Mouse (Mus musculus) neural tube, embryonic 12.5 days (tissue): ENCODE results near the gene F13a1. TPM values are rescaled to one million over a fixed set of nuclear protein-coding genes. Genes with fewer than 3 reads are reported as not detected.

Source experiments
- ATAC-seq: fragments of 200-750 bp; cut with Nextera tagmentation; 2 replicates; pipeline ENCODE4 v1.8.0; 2017; ENCODE audit warnings: low read depth, mild to moderate bottlenecking, moderate TSS enrichment, moderate library complexity; ENCODE audit not compliant: low FRiP score
- H3K27ac ChIP-seq: fragments of 300-500 bp; sonication (generic); 2 replicates; pipeline ENCODE4 v1.5.1; 2016
- H3K27me3 ChIP-seq: fragments of 300-500 bp; sonication (generic); replicated peaks from 2 replicates; pipeline ENCODE4 v1.6.1; 2016; ENCODE audit warnings: mild to moderate bottlenecking
- H3K36me3 ChIP-seq: fragments of 300-500 bp; sonication (generic); 2 replicates; pipeline ENCODE4 v1.6.1; 2016; ENCODE audit warnings: mild to moderate bottlenecking
- H3K4me1 ChIP-seq: fragments of 300-500 bp; sonication (generic); 2 replicates; pipeline ENCODE4 v1.6.1; 2016
- H3K4me2 ChIP-seq: fragments of 300-500 bp; sonication (generic); replicated peaks from 2 replicates; pipeline ENCODE4 v1.6.1; 2016; ENCODE audit warnings: mild to moderate bottlenecking
- H3K4me3 ChIP-seq: fragments of 300-500 bp; sonication (generic); 2 replicates; pipeline ENCODE4 v1.5.1; 2016
- H3K9ac ChIP-seq: fragments of 300-500 bp; sonication (generic); 2 replicates; pipeline ENCODE4 v1.6.1; 2016; ENCODE audit warnings: mild to moderate bottlenecking
- H3K9me3 ChIP-seq: fragments of 300-500 bp; sonication (generic); 2 replicates; pipeline ENCODE4 v1.6.1; 2016; ENCODE audit warnings: mild to moderate bottlenecking
- WGBS: fragments of 180-500 bp; shearing (Covaris S2); methylation state at CpG from one replicate; pipeline ENCODE4 v1.1.7; 2016; 5-methylcytosine and 5-hydroxymethylcytosine counted together
- polyA plus RNA-seq: library from polyadenylated mRNA; unstranded; fragments of >200 nt; fragmentation: Nextera tagmentation; extraction: Ambion mirVana; gene quantifications from 2 replicates; pipeline ENCODE4 v1.2.1, GENCODE M21; 2016

Gene F13a1
- 7.8 and 8.6 TPM in 2 replicates for polyA plus RNA-seq

GRCm38 (mm10) chr13:37050126-37050525 is at the start of gene F13a1:
F13a1 (minus strand) TSS chr13:37050244.
- no peak for ATAC-seq
- Histone ChIP-seq H3K4me1 (no peaks in the 10 kb centered on the region), H3K27me3 (no peaks in the 10 kb centered on the region), H3K4me2 (no peak within 1 kb of the TSS), H3K9me3 (no peaks in the 10 kb centered on the region), H3K9ac (no peak within 1 kb of the TSS), H3K27ac (no peak within 1 kb of the TSS), H3K4me3 (no peak within 1 kb of the TSS), H3K36me3 (no peaks in the 10 kb centered on the region)
- 74% methylated on average over 3 of the region's 3 CpGs for WGBS

- Histone ChIP-seq H3K4me2 (no peak overlapping the region), H3K4me3 (no peak overlapping the region), H3K27me3 (no peaks in the 10 kb centered on the region), H3K9ac (no peak overlapping the region), H3K27ac (no peak overlapping the region), H3K36me3 (no peaks in the 10 kb centered on the region), H3K4me1 (no peaks in the 10 kb centered on the region), H3K9me3 (no peaks in the 10 kb centered on the region)
- ATAC-seq: no peak
- 97% methylated on average over 1 of the region's 1 CpGs for WGBS
Observed at GRCm38 (mm10) chr13:37091620-37092019, 41.6 kb upstream of the F13a1 start.

GRCm38 (mm10) chr13:37089104-37089503 is 39.1 kb upstream of the F13a1 start:
- no peak for ATAC-seq
- Histone ChIP-seq H3K9ac (no peak overlapping the region), H3K36me3 (no peaks in the 10 kb centered on the region), H3K4me3 (no peak overlapping the region), H3K27ac (no peak overlapping the region), H3K9me3 (no peaks in the 10 kb centered on the region), H3K27me3 (no peaks in the 10 kb centered on the region), H3K4me1 (no peaks in the 10 kb centered on the region), H3K4me2 (no peak overlapping the region)
- 73% methylated on average over 6 of the region's 6 CpGs for WGBS

GRCm38 (mm10) chr13:37081506-37082241 is 31.6 kb upstream of the F13a1 start:
- Histone ChIP-seq H3K9ac (no peak overlapping the region), H3K4me2 (no peak overlapping the region; the same call in 1 of the 2 replicates), H3K9me3 (no peaks in the 10 kb centered on the region), H3K4me1 (no peaks in the 10 kb centered on the region), H3K4me3 (no peak overlapping the region), H3K27ac (no peak overlapping the region), H3K27me3 (no peaks in the 10 kb centered on the region), H3K36me3 (no peaks in the 10 kb centered on the region)
- WGBS: 63% methylated on average over 13 of the region's 13 CpGs
- ATAC-seq: no peak

- no peak for ATAC-seq
- 90% methylated on average over 3 of the region's 3 CpGs for whole genome bisulfite sequencing
- no peak overlapping the region for H3K27ac ChIP-seq
Observed at GRCm38 (mm10) chr13:37071390-37071789, 21.3 kb upstream of the F13a1 start.

GRCm38 (mm10) chr13:37070824-37071223 is 20.8 kb upstream of the F13a1 start:
- 84% methylated on average over 4 of the region's 4 CpGs for WGBS
- no peak overlapping the region for H3K27ac ChIP-seq
- ATAC-seq: no peak

More at GRCm38 (mm10) chr13:37071390-37071789, 21.3 kb upstream of the F13a1 start:
- H3K4me3 ChIP-seq: no peak overlapping the region
- H3K9ac ChIP-seq: no peak overlapping the region
- H3K4me1 ChIP-seq: no peaks in the 10 kb centered on the region
- H3K4me2 ChIP-seq: no peak overlapping the region
- H3K9me3 ChIP-seq: no peaks in the 10 kb centered on the region
- no peaks in the 10 kb centered on the region for H3K36me3 ChIP-seq
- H3K27me3 ChIP-seq: no peaks in the 10 kb centered on the region

GRCm38 (mm10) chr13:37060810-37061209 is 10.8 kb upstream of the F13a1 start:
- Histone ChIP-seq H3K4me2 (no peak overlapping the region), H3K9me3 (no peaks in the 10 kb centered on the region), H3K27me3 (no peaks in the 10 kb centered on the region), H3K36me3 (no peaks in the 10 kb centered on the region), H3K9ac (no peak overlapping the region), H3K4me1 (no peaks in the 10 kb centered on the region), H3K4me3 (no peak overlapping the region), H3K27ac (no peak overlapping the region)
- ATAC-seq: no peak
- WGBS: 70% methylated on average over 5 of the region's 5 CpGs

More at GRCm38 (mm10) chr13:37070824-37071223, 20.8 kb upstream of the F13a1 start:
- no peaks in the 10 kb centered on the region for H3K36me3 ChIP-seq
- H3K4me1 ChIP-seq: no peaks in the 10 kb centered on the region
- no peaks in the 10 kb centered on the region for H3K27me3 ChIP-seq
- H3K4me2 ChIP-seq: no peak overlapping the region
- H3K4me3 ChIP-seq: no peak overlapping the region
- no peak overlapping the region for H3K9ac ChIP-seq
- no peaks in the 10 kb centered on the region for H3K9me3 ChIP-seq

- H3K36me3 ChIP-seq: no peaks in the 10 kb centered on the region
- H3K9ac ChIP-seq: no peak overlapping the region
- no peak overlapping the region for H3K27ac ChIP-seq
- H3K4me2 ChIP-seq: no peak overlapping the region
- no peaks in the 10 kb centered on the region for H3K4me1 ChIP-seq
- no peak for ATAC-seq
- 88% methylated on average over 7 of the region's 7 CpGs for WGBS
- H3K9me3 ChIP-seq: no peaks in the 10 kb centered on the region
- H3K4me3 ChIP-seq: no peak overlapping the region
- H3K27me3 ChIP-seq: no peaks in the 10 kb centered on the region
Observed at GRCm38 (mm10) chr13:37056662-37057061, 6.6 kb upstream of the F13a1 start.

- H3K27me3 ChIP-seq: no peaks in the 10 kb centered on the region
- H3K9me3 ChIP-seq: no peaks in the 10 kb centered on the region
- H3K9ac ChIP-seq: no peak overlapping the region
- no peak overlapping the region for H3K27ac ChIP-seq
- no peak for ATAC-seq
- H3K4me3 ChIP-seq: no peak overlapping the region
- WGBS: 85% methylated on average over 2 of the region's 2 CpGs
- no peaks in the 10 kb centered on the region for H3K4me1 ChIP-seq
- no peak overlapping the region for H3K4me2 ChIP-seq
- no peaks in the 10 kb centered on the region for H3K36me3 ChIP-seq
Observed at GRCm38 (mm10) chr13:37049631-37050030, 413 bp downstream of the F13a1 start.

- no peak for ATAC-seq
- no peak overlapping the region for H3K4me3 ChIP-seq
- WGBS: 71% methylated on average over 6 of the region's 6 CpGs
- H3K36me3 ChIP-seq: no peaks in the 10 kb centered on the region
- H3K4me1 ChIP-seq: no peaks in the 10 kb centered on the region
- no peak overlapping the region for H3K9ac ChIP-seq
- no peaks in the 10 kb centered on the region for H3K27me3 ChIP-seq
- no peaks in the 10 kb centered on the region for H3K9me3 ChIP-seq
- H3K4me2 ChIP-seq: no peak overlapping the region
- H3K27ac ChIP-seq: no peak overlapping the region
Observed at GRCm38 (mm10) chr13:37049018-37049417, 1.0 kb downstream of the F13a1 start.

- no peak for ATAC-seq
- Histone ChIP-seq H3K9me3 (no peaks in the 10 kb centered on the region), H3K4me2 (no peak overlapping the region), H3K27ac (no peak overlapping the region), H3K9ac (no peak overlapping the region), H3K36me3 (no peaks in the 10 kb centered on the region), H3K27me3 (no peaks in the 10 kb centered on the region), H3K4me3 (no peak overlapping the region), H3K4me1 (no peaks in the 10 kb centered on the region)
- WGBS: 93% methylated on average over 3 of the region's 3 CpGs
Observed at GRCm38 (mm10) chr13:37045005-37045404, 5.0 kb downstream of the F13a1 start.

- Histone ChIP-seq H3K27ac (no peak overlapping the region), H3K4me2 (no peak overlapping the region), H3K27me3 (no peaks in the 10 kb centered on the region), H3K9me3 (no peaks in the 10 kb centered on the region), H3K4me3 (no peak overlapping the region), H3K4me1 (no peaks in the 10 kb centered on the region), H3K9ac (no peak overlapping the region), H3K36me3 (no peaks in the 10 kb centered on the region)
- 75% methylated on average over 3 of the region's 3 CpGs for WGBS
- no peak for ATAC-seq
Observed at GRCm38 (mm10) chr13:37034745-37035144, 15.3 kb downstream of the F13a1 start.

GRCm38 (mm10) chr13:37025996-37026579 is 24.0 kb downstream of the F13a1 start:
- no peak for ATAC-seq
- H3K36me3 ChIP-seq: no peaks in the 10 kb centered on the region
- WGBS: 44% methylated on average over 4 of the region's 4 CpGs
- no peak overlapping the region for H3K27ac ChIP-seq
- no peaks in the 10 kb centered on the region for H3K9me3 ChIP-seq
- no peaks in the 10 kb centered on the region for H3K4me1 ChIP-seq
- H3K4me2 ChIP-seq: no peak overlapping the region
- no peaks in the 10 kb centered on the region for H3K27me3 ChIP-seq
- no peak overlapping the region for H3K9ac ChIP-seq
- no peak overlapping the region for H3K4me3 ChIP-seq
